Mouse (Mus musculus) ES-E14 (cell line): ENCODE measurements at regions not wholly inside any gene's neighbourhood (a gene's known extent, or its start where the extent isn't known, plus 50 kb on each side); places are given as distances from the start of the nearest gene placed in this dataset.

Experiments used
- DNase-seq: peaks from one replicate; pipeline ENCODE4 v3.0.0-alpha.2; 2013; ENCODE audit warnings: low read depth, low spot score
- H3K27ac ChIP-seq: 2 replicates; pipeline ENCODE4 v1.5.1; 2012; ENCODE audit warnings: low read depth, mild to moderate bottlenecking, low read length, moderate library complexity, mixed read lengths; ENCODE audit not compliant: poor library complexity, insufficient read depth, severe bottlenecking
- H3K36me3 ChIP-seq: 2 replicates; pipeline ENCODE4 v1.6.1; 2012; ENCODE audit warnings: mild to moderate bottlenecking, low read length, moderate library complexity, mixed read lengths; ENCODE audit not compliant: control insufficient read depth, poor library complexity, insufficient read depth, severe bottlenecking
- H3K4me1 ChIP-seq, 2 experiments: fragments of 150-350 bp in 1 of 2; sonication (generic) in 1 of 2; 2 replicates each; pipeline ENCODE4 v1.6.1; 2012; ENCODE audit warnings: low read length in 2 of 2, mild to moderate bottlenecking in 1 of 2, mixed read lengths in 1 of 2; ENCODE audit not compliant: control insufficient read depth in 2 of 2, insufficient read depth in 2 of 2, poor library complexity in 1 of 2
- H3K4me3 ChIP-seq, 2 experiments: fragments of 150-350 bp in 1 of 2; sonication (generic) in 1 of 2; 2 replicates each; pipeline ENCODE4 v1.5.1; 2012; ENCODE audit warnings: low read length in 2 of 2, low read depth in 1 of 2, mild to moderate bottlenecking in 1 of 2, mixed read lengths in 1 of 2; ENCODE audit not compliant: insufficient read depth in 1 of 2, poor library complexity in 1 of 2, severe bottlenecking in 1 of 2
- H3K9ac ChIP-seq: 2 replicates; pipeline ENCODE4 v1.6.1; 2012; ENCODE audit warnings: low read depth, mild to moderate bottlenecking, low read length, mixed read lengths; ENCODE audit not compliant: poor library complexity, insufficient read depth, severe bottlenecking
- H3K9me3 ChIP-seq: fragments of 150-350 bp; sonication (generic); 2 replicates; pipeline ENCODE4 v1.6.1; 2012; ENCODE audit warnings: low read depth, mild to moderate bottlenecking, low read length; ENCODE audit not compliant: control insufficient read depth, insufficient read depth
- CHD2 ChIP-seq: IDR thresholded peaks from 2 replicates; pipeline ENCODE4 v1.6.1; 2014; ENCODE audit warnings: mild to moderate bottlenecking, low read depth, low read length, inconsistent platforms
- HCFC1 ChIP-seq: IDR thresholded peaks from 2 replicates; pipeline ENCODE4 v1.6.1; 2012; ENCODE audit warnings: low read length, inconsistent platforms, borderline replicate concordance; ENCODE audit not compliant: insufficient read depth
- MAFK ChIP-seq: IDR thresholded peaks from 2 replicates; pipeline ENCODE4 v1.6.1; 2014; ENCODE audit warnings: mild to moderate bottlenecking, low read depth, low read length, inconsistent platforms; ENCODE audit not compliant: insufficient read depth
- ZC3H11A ChIP-seq: IDR thresholded peaks from 2 replicates; pipeline ENCODE4 v1.6.1; 2012; ENCODE audit warnings: low read depth, mild to moderate bottlenecking, inconsistent platforms, low read length, borderline replicate concordance
- ZNF384 ChIP-seq: IDR thresholded peaks from 2 replicates; pipeline ENCODE4 v1.6.1; 2012; ENCODE audit warnings: low read depth, low read length, inconsistent platforms
- in situ Hi-C, 2 experiments: fragments of 600-800 bp; cut with MboI; formaldehyde crosslinking; loops; one replicate each; pipeline ENCODE4 v1.15.1; 2025; ENCODE audit warnings: low sequenced_read_pairs in 2 of 2, inconsistent platforms in 1 of 2; ENCODE audit not compliant: unreplicated experiment in 2 of 2

- no peak for DNase-seq
- Histone ChIP-seq H3K27ac (no peak overlapping the region), H3K4me1 (peaks cover 0 to 8% of the 10 kb centered on the region in 2 experiments; a peak in 1 of 4 replicates), H3K9me3 (no peaks in the 10 kb centered on the region), H3K4me3 (no peak overlapping the region), H3K9ac (no peak overlapping the region), H3K36me3 (no peaks in the 10 kb centered on the region)
- in situ Hi-C loops, result no loop called here
- no peak for TF ChIP-seq ZNF384
Measured at GRCm38 (mm10) chr7:129137303-129137990, 119.4 kb upstream of the Plpp4 start.

- in situ Hi-C loops, result no loop called here
- Histone ChIP-seq H3K27ac (no peak overlapping the region), H3K4me3 (no peak overlapping the region), H3K9me3 (no peaks in the 10 kb centered on the region), H3K36me3 (no peaks in the 10 kb centered on the region), H3K4me1 (peaks cover 0 to 2% of the 10 kb centered on the region in 2 experiments; a peak in 1 of 4 replicates), H3K9ac (no peak overlapping the region)
- DNase-seq, result no peak
- TF ChIP-seq MAFK (no peak), ZNF384 (no peak), ZC3H11A (no peak), CHD2 (no peak), HCFC1 (no peak)
Measured at GRCm38 (mm10) chr7:129141942-129142598, 114.8 kb upstream of the Plpp4 start.

- Histone ChIP-seq H3K4me1 (peaks cover 0 to under 1% of the 10 kb centered on the region in 2 experiments; a peak in 1 of 4 replicates), H3K36me3 (no peaks in the 10 kb centered on the region), H3K4me3 (no peak overlapping the region), H3K9ac (no peak overlapping the region), H3K27ac (no peak overlapping the region), H3K9me3 (no peaks in the 10 kb centered on the region)
- in situ Hi-C loops, result no loop called here
- TF ChIP-seq ZNF384 (no peak), CHD2 (no peak)
- no peak for DNase-seq
Measured at GRCm38 (mm10) chr7:129142599-129142949, 114.3 kb upstream of the Plpp4 start.

GRCm38 (mm10) chr7:129155577-129155976 lies 101.3 kb upstream of the Plpp4 start:
- TF ChIP-seq CHD2 (no peak), ZC3H11A (no peak), HCFC1 (no peak), MAFK (no peak), ZNF384 (no peak)
- H3K36me3 ChIP-seq, result no peaks in the 10 kb centered on the region
- no peak overlapping the region for H3K4me3 ChIP-seq
- no peak for DNase-seq
- no peak overlapping the region for H3K9ac ChIP-seq
- in situ Hi-C loops, result no loop called here
- no peaks in the 10 kb centered on the region for H3K4me1 ChIP-seq
- no peak overlapping the region for H3K27ac ChIP-seq
- no peaks in the 10 kb centered on the region for H3K9me3 ChIP-seq

GRCm38 (mm10) chr7:129169971-129170370 lies 86.9 kb upstream of the Plpp4 start:
- H3K27ac ChIP-seq, result no peak overlapping the region
- no peaks in the 10 kb centered on the region for H3K36me3 ChIP-seq
- no peaks in the 10 kb centered on the region for H3K4me1 ChIP-seq
- no peak overlapping the region for H3K9ac ChIP-seq
- DNase-seq, result no peak
- TF ChIP-seq ZNF384 (no peak), CHD2 (no peak), MAFK (no peak), HCFC1 (no peak), ZC3H11A (no peak)
- no peaks in the 10 kb centered on the region for H3K9me3 ChIP-seq
- H3K4me3 ChIP-seq, result no peak overlapping the region
- in situ Hi-C loops, result no loop called here
